Mouse (Mus musculus) brain, adult 10 weeks (tissue): Measurements from ENCODE around the gene Rsl1d1. TPM values are rescaled to one million over a fixed set of nuclear protein-coding genes. Genes with fewer than 3 reads are reported as not detected.

Experiments used
- polyA plus RNA-seq: library from polyadenylated mRNA; stranded (reverse); fragments of 350-450 nt; fragmentation: Illumina TruSeq; extraction: RNeasy Lipid Tissue Mini Kit (QIAGEN cat#74804); gene quantifications from one replicate; pipeline ENCODE4 v1.2.3, GENCODE M21; 2015; ENCODE audit warnings: low read depth, low replicate concordance

The Rsl1d1 gene
- 81.5 TPM for polyA plus RNA-seq

DNA sequence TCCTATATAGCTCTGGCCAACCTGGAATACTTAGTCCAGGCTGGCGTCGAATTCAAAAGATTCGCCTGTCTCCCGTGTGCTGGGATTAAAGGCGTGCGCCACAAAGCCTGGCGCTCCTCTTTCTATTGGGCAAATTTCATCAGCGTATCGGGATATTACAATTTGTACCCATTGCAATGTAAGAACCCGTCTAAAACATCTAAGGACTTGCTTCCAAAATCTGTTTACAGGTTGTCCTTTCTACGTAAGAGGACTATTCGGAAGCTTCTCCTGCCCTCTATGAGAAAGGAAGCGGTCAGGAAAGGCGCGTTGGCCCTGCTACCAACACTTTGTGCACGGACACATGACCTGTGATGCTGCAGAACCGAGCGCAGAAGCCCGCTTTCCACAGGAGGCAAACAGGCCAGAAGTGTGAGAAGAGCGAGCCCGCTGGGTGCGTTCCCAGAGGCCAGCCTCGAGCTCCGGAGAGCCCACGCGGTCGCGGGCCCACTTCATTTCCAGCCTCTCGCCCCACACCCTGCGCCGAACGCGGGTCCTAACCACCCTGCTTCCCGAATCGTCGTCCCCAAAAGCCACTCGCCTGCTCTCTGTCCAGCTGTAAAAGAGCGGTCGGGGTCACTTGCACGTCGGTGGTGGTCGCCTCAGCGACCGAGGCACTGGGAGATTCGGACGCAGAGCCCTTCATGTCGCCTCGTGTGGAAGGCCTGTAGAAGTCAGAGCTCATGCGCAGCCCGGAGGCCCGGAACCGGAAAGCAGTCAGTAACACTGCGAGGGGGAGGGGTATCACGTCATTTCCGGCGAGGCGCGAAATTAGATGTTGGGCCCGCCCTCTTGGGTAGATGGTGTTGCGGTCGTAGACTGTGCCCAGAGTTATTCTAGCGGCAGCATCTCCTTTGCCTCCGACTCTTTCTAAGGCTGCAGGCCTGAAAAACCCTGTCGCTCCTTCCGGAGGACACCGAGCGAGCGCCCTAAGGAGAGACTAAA, at the start of gene Rsl1d1:
Gene Rsl1d1 (minus strand): TSS at position 761 of the 984 bp plus-strand sequence.

DNA sequence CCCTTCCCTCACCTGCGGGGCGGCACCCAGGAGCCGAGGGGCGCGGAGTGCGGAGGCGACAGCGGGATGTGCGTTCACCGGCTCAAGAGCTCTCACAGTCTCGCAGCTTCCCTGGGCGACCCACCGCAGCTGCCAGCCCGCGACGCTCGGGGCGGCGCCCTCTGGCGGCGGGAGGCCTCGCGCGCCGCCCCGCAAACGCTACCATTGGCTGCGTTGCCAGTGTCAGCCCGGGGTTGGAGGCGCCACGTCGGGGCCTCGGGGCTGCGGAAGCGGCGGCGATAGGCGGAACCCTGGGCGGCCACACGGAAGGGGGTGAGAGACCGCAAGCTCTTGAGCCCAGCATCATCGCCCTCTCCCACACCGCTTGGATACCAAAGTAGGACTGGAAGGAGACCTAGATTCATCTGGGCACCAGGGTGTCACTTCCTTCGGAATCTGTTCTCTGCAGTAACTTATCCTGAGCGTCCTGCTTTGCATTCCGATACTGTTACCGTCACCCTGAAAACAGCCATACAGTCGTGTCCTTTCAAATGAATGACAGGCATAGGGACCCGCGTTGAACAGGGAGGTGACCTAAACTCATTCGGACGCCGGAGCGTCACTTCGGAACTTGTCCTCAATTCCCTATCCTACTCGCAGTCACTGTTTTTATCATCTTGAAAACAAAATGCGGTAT, 26.8 kb downstream of the Rsl1d1 start, which contains the start of gene Zc3h7a:
Gene Zc3h7a (minus strand): TSS at position 186 of the 676 bp plus-strand sequence.

Other genes with a start within 250 kb of the Rsl1d1 start
- 180 TPM for gene Snn, start 142.4 kb downstream of the Rsl1d1 start, polyA plus RNA-seq
- 35.5 TPM for gene Litaf, start 137.2 kb downstream of the Rsl1d1 start, polyA plus RNA-seq
- gene Txndc11, start 68.7 kb downstream of the Rsl1d1 start, polyA plus RNA-seq: 24.6 TPM
- gene Zc3h7a, start 26.9 kb downstream of the Rsl1d1 start, polyA plus RNA-seq: 50.1 TPM
- gene Gspt1, start 51.0 kb upstream of the Rsl1d1 start, polyA plus RNA-seq: 70.9 TPM
- gene Tnfrsf17, start 110.5 kb upstream of the Rsl1d1 start, polyA plus RNA-seq: 0.85 TPM
- 9.0 TPM for gene Snx29, start 119.6 kb upstream of the Rsl1d1 start, polyA plus RNA-seq